9 mouse cellular contexts compared by ENCODE assay signal in genomic region chr4:24899146-24899545, GRCm38 (mm10). TPM values are rescaled to one million over a fixed set of nuclear protein-coding genes. Genes with fewer than 3 reads are reported as not detected.
DNase-seq lines count a peak whose midpoint lies in the region; ATAC-seq and TF ChIP-seq lines count a peak whose summit lies in the region.
"Had no signal": no experiment of that assay in that cellular context is flagged by ENCODE, and none has a peak within 500 bp of the region (broad histone marks: within the 10 kb centered on the region; RNA-seq: fewer than 3 reads in every experiment).

No protein-coding gene starts in this region.

- no peak for TF ChIP-seq CTCF in brain, embryonic 14.5 days (IDR thresholded peaks at IDR 0.05; ENCODE audit: borderline replicate concordance, extremely low read depth, insufficient read depth, insufficient read length)

- WGBS in kidney, embryonic 14.5 days, result 8% methylated on average over 4 of the region's 4 CpGs
- WGBS in hindbrain, embryonic 15.5 days, result 24% methylated on average over 4 of the region's 4 CpGs
- 50% methylated on average over 4 of the region's 4 CpGs for WGBS in midbrain, embryonic 14.5 days

- intact Hi-C loops in left cerebral cortex, postnatal 36 days (cut with DNase I), result loop anchor here (5.0 kb wide), 1 partner anchor 47 kb away; the partner anchor contains the start of gene Klhl32

- no peaks in the 10 kb centered on the region for H3K27me3 ChIP-seq in kidney, embryonic 14.5 days (ENCODE audit: control insufficient read depth, insufficient read depth, low read length)
- no peaks in the 10 kb centered on the region for H3K27me3 ChIP-seq in hindbrain, embryonic 15.5 days
- H3K27me3 ChIP-seq in midbrain, embryonic 14.5 days (ENCODE audit: control insufficient read depth, insufficient read depth, low read length), result no peaks in the 10 kb centered on the region

- H3K4me1 ChIP-seq in kidney, embryonic 14.5 days (ENCODE audit: control insufficient read depth, insufficient read depth, low read length), result peaks cover 5% of the 10 kb centered on the region; the same call in 1 of the 2 replicates
- H3K4me1 ChIP-seq in hindbrain, embryonic 15.5 days (replicated peaks), result peaks cover 10% of the 10 kb centered on the region
- peaks cover 7% of the 10 kb centered on the region for H3K4me1 ChIP-seq in midbrain, embryonic 14.5 days (ENCODE audit: control insufficient read depth, insufficient read depth, low read length)

- H3K9ac ChIP-seq in kidney, embryonic 14.5 days (ENCODE audit: low read depth, low read length), result no peak overlapping the region
- H3K9ac ChIP-seq in hindbrain, embryonic 15.5 days, result peak overlapping the region; percentile 89; the same call in 1 of the 2 replicates
- peak overlapping the region; percentile 83; the same call in 1 of the 2 replicates for H3K9ac ChIP-seq in midbrain, embryonic 14.5 days (replicated peaks; ENCODE audit: low read length)

- ATAC-seq in kidney, embryonic 14.5 days (ENCODE audit: low FRiP score, low TSS enrichment), result no peak
- ATAC-seq in hindbrain, embryonic 15.5 days (ENCODE audit: low FRiP score, low read depth), result no peak
- ATAC-seq in midbrain, embryonic 14.5 days (ENCODE audit: low FRiP score, low TSS enrichment), result no peak

- TF ChIP-seq POLR2A in brain, embryonic 14.5 days (IDR thresholded peaks at IDR 0.05; ENCODE audit: borderline replicate concordance, extremely low read depth, insufficient read depth, insufficient read length, poor library complexity, severe bottlenecking), result no peak

- H3K9me3 ChIP-seq in kidney, embryonic 14.5 days (ENCODE audit: control insufficient read depth, low read length), result no peaks in the 10 kb centered on the region
- no peaks in the 10 kb centered on the region for H3K9me3 ChIP-seq in hindbrain, embryonic 15.5 days
- no peaks in the 10 kb centered on the region for H3K9me3 ChIP-seq in midbrain, embryonic 14.5 days (ENCODE audit: control insufficient read depth, low read length)

- DNase-seq in kidney, postnatal 25 days, result no peak
- peak; percentile 6 for DNase-seq in brain, embryonic 14.5 days (ENCODE audit: low read depth)
- peak; percentile 2 for DNase-seq in midbrain, embryonic 14.5 days
- no peak for DNase-seq in layer of hippocampus, postnatal 25 days (ENCODE audit: extremely low spot score in 1 of 2, low spot score in 1 of 2)
- no peak for DNase-seq in left cerebral cortex, postnatal 36 days (ENCODE audit: low spot score in 2 of 2)
- no peak for DNase-seq in left cerebral cortex, adult 11 months (ENCODE audit: low spot score)
- DNase-seq: adrenal gland, postnatal 25 days had no signal

- peak overlapping the region; percentile 70 for H3K4me2 ChIP-seq in kidney, embryonic 14.5 days (replicated peaks; ENCODE audit: low read depth, low read length)
- peak overlapping the region; percentile 63 for H3K4me2 ChIP-seq in hindbrain, embryonic 15.5 days
- H3K4me2 ChIP-seq in midbrain, embryonic 14.5 days (ENCODE audit: low read length), result peak overlapping the region; percentile 83

- H3K36me3 ChIP-seq in kidney, embryonic 14.5 days (ENCODE audit: control insufficient read depth, insufficient read depth, low read length), result peaks cover 15% of the 10 kb centered on the region
- peaks cover 23% of the 10 kb centered on the region for H3K36me3 ChIP-seq in hindbrain, embryonic 15.5 days
- peaks cover 25% of the 10 kb centered on the region for H3K36me3 ChIP-seq in midbrain, embryonic 14.5 days (ENCODE audit: control insufficient read depth, insufficient read depth, low read length)

- peak overlapping the region; percentile 71 for H3K4me3 ChIP-seq in kidney, embryonic 14.5 days (ENCODE audit: low read length)
- H3K4me3 ChIP-seq in hindbrain, embryonic 15.5 days, result peak overlapping the region; percentile 100
- peak overlapping the region; percentile 82; the same call in 1 of the 2 replicates for H3K4me3 ChIP-seq in midbrain, embryonic 14.5 days (replicated peaks; ENCODE audit: low read depth, low read length)

- H3K27ac ChIP-seq in kidney, embryonic 14.5 days (ENCODE audit: low read depth, low read length), result no peak overlapping the region
- H3K27ac ChIP-seq in hindbrain, embryonic 15.5 days (replicated peaks), result no peak overlapping the region
- H3K27ac ChIP-seq in midbrain, embryonic 14.5 days (replicated peaks; ENCODE audit: low read depth, low read length), result no peak overlapping the region

RNA-seq across cellular contexts. Expression of gene Ndufaf4, which starts 1.3 kb away (rescaled TPM):
- polyA plus RNA-seq in kidney, embryonic 14.5 days (2014; fragmentation: Nextera tagmentation; extraction: Ambion mirVana), result 56.3 and 58.7 TPM in 2 replicates
- 11.9 and 15.2 TPM in 2 replicates for polyA plus RNA-seq in brain, embryonic 14.5 days (2012; rRNA removed)
- polyA plus RNA-seq in hindbrain, embryonic 15.5 days (2015; fragmentation: Nextera tagmentation; extraction: Ambion mirVana), result 61.8 and 62.9 TPM in 2 replicates
- polyA plus RNA-seq in midbrain, embryonic 14.5 days (2014; fragmentation: Nextera tagmentation; extraction: Ambion mirVana), result 68.6 and 68.8 TPM in 2 replicates
- total RNA-seq in layer of hippocampus, postnatal 25 days (2021), result 10 to 100 TPM; 32.7 to 37.3 TPM
- 10 to 100 TPM; 31.2 to 37.4 TPM for total RNA-seq in left cerebral cortex, postnatal 36 days (2021)

RNA-seq across cellular contexts. Expression of gene Klhl32, which starts 48.2 kb away (rescaled TPM):
- 2.5 and 3.0 TPM in 2 replicates for polyA plus RNA-seq in kidney, embryonic 14.5 days (2014; fragmentation: Nextera tagmentation; extraction: Ambion mirVana)
- polyA plus RNA-seq in brain, embryonic 14.5 days (2012; rRNA removed), result 6.1 and 8.8 TPM in 2 replicates
- 29.5 and 35.5 TPM in 2 replicates for polyA plus RNA-seq in hindbrain, embryonic 15.5 days (2015; fragmentation: Nextera tagmentation; extraction: Ambion mirVana)
- polyA plus RNA-seq in midbrain, embryonic 14.5 days (2014; fragmentation: Nextera tagmentation; extraction: Ambion mirVana), result 22.3 and 22.6 TPM in 2 replicates
- total RNA-seq in layer of hippocampus, postnatal 25 days (2021), result 10 to 100 TPM; 14.7 to 18.1 TPM
- total RNA-seq in left cerebral cortex, postnatal 36 days (2021), result 10 to 100 TPM; 13.4 to 15.2 TPM

Comparison
In these comparisons a context has a peak if more than half of its experiments do, and no peak if none do; other contexts are left out.
1. DNase-seq: peak in brain, embryonic 14.5 days (single experiment) and midbrain, embryonic 14.5 days (single experiment); none in kidney, postnatal 25 days (0 of 2), layer of hippocampus, postnatal 25 days (0 of 2), left cerebral cortex, postnatal 36 days (0 of 2) and left cerebral cortex, adult 11 months (single experiment).
2. Peak in every context shown above with its lines, with median percentiles within 50 percentile points of each other: H3K4me2 ChIP-seq and H3K4me3 ChIP-seq.